Mouse (Mus musculus) brain, embryonic 14.5 days (tissue): ENCODE data around the gene Tada1.

Source experiments
- CTCF ChIP-seq: fragments of 200-500 bp; IDR thresholded peaks from 2 replicates; pipeline ENCODE4 v1.5.1; 2012; ENCODE audit warnings: inconsistent platforms, mild to moderate bottlenecking, moderate library complexity, borderline replicate concordance; ENCODE audit not compliant: insufficient read depth, insufficient read length; ENCODE audit errors: extremely low read depth
- POLR2A ChIP-seq: fragments of 200-500 bp; IDR thresholded peaks from 2 replicates; pipeline ENCODE4 v1.6.1; 2012; ENCODE audit warnings: mild to moderate bottlenecking, inconsistent platforms, borderline replicate concordance; ENCODE audit not compliant: poor library complexity, insufficient read depth, insufficient read length, severe bottlenecking; ENCODE audit errors: extremely low read depth

GRCm38 (mm10) chr1:166346906-166347305, 32.0 kb upstream of the Tada1 start:
- TF ChIP-seq CTCF (no peak), POLR2A (no peak)
